Mouse (Mus musculus) ES-E14 (cell line): ENCODE results near the gene Pnkp.

ENCODE experiments used
- HCFC1 ChIP-seq: IDR thresholded peaks from 2 replicates; pipeline ENCODE4 v1.6.1; 2012; ENCODE audit warnings: low read length, inconsistent platforms, borderline replicate concordance; ENCODE audit not compliant: insufficient read depth
- MAFK ChIP-seq: IDR thresholded peaks from 2 replicates; pipeline ENCODE4 v1.6.1; 2014; ENCODE audit warnings: mild to moderate bottlenecking, low read depth, low read length, inconsistent platforms; ENCODE audit not compliant: insufficient read depth
- ZNF384 ChIP-seq: IDR thresholded peaks from 2 replicates; pipeline ENCODE4 v1.6.1; 2012; ENCODE audit warnings: low read depth, low read length, inconsistent platforms

GRCm38 (mm10) chr7:44816470-44817021, 40.4 kb upstream of the Pnkp start, which contains the start of gene Atf5:
- TF ChIP-seq ZNF384 (no peak), MAFK (no peak), HCFC1 (no peak)
